Mouse (Mus musculus) T-helper 2 cell (primary cell): Measurements from ENCODE around the gene Zfp771.
"Not testable (repeated sequence)": the region's sequence is repeated elsewhere in the genome, so short reads cannot be mapped to it uniquely, and the experiment has no call there.

ENCODE experiments used
- in situ Hi-C: fragments of 300-600 bp; cut with MboI, MseI; formaldehyde crosslinking; loops from one replicate; pipeline ENCODE4 v1.15.1; 2025; ENCODE audit warnings: high pct_unique_total_duplicates

The Zfp771 gene

GRCm38 (mm10) chr7:127217901-127218642 lies 26.0 kb upstream of the Zfp771 start:
- in situ Hi-C loops: no loop called here

- in situ Hi-C loops: no loop called here
Observed at GRCm38 (mm10) chr7:127218670-127219069, 25.4 kb upstream of the Zfp771 start.

- in situ Hi-C loops: no loop called here
Observed at GRCm38 (mm10) chr7:127220440-127220839, 23.6 kb upstream of the Zfp771 start.

- in situ Hi-C loops: no loop called here
Observed at GRCm38 (mm10) chr7:127223106-127223505, 21.0 kb upstream of the Zfp771 start.

- in situ Hi-C loops: no loop called here
Observed at GRCm38 (mm10) chr7:127223515-127224478, 20.3 kb upstream of the Zfp771 start.

GRCm38 (mm10) chr7:127224616-127225015 lies 19.5 kb upstream of the Zfp771 start:
- in situ Hi-C loops: no loop called here

GRCm38 (mm10) chr7:127225147-127225995 lies 18.7 kb upstream of the Zfp771 start:
- in situ Hi-C loops: no loop called here

GRCm38 (mm10) chr7:127228615-127229303 lies 15.3 kb upstream of the Zfp771 start:
- in situ Hi-C loops: no loop called here

GRCm38 (mm10) chr7:127231376-127231775 lies 12.7 kb upstream of the Zfp771 start:
- in situ Hi-C loops: no loop called here

- in situ Hi-C loops: no loop called here
Observed at GRCm38 (mm10) chr7:127231826-127232621, 12.1 kb upstream of the Zfp771 start.

- in situ Hi-C loops: no loop called here
Observed at GRCm38 (mm10) chr7:127232622-127233367, 11.3 kb upstream of the Zfp771 start, which contains the start of the genes Zfp553 and Sept1. Zfp553 (plus strand) TSS chr7:127233061. Sept1 (minus strand) TSS chr7:127233130.

- in situ Hi-C loops: no loop called here
Observed at GRCm38 (mm10) chr7:127233368-127233749, 10.7 kb upstream of the Zfp771 start.

GRCm38 (mm10) chr7:127233765-127234164 lies 10.3 kb upstream of the Zfp771 start:
- in situ Hi-C loops: no loop called here

- in situ Hi-C loops: no loop called here
Observed at GRCm38 (mm10) chr7:127234777-127235176, 9.3 kb upstream of the Zfp771 start.

- in situ Hi-C loops: no loop called here
Observed at GRCm38 (mm10) chr7:127243361-127243867, 660 bp upstream of the Zfp771 start.

- in situ Hi-C loops: no loop called here
Observed at GRCm38 (mm10) chr7:127244658-127245510, 810 bp downstream of the Zfp771 start.

GRCm38 (mm10) chr7:127250511-127250910 lies 6.4 kb downstream of the Zfp771 start:
- in situ Hi-C loops: not testable (repeated sequence)

GRCm38 (mm10) chr7:127252414-127252813 lies 8.3 kb downstream of the Zfp771 start:
- in situ Hi-C loops: no loop called here
